Mouse (Mus musculus) myocyte (in vitro differentiated cells): Measurements from ENCODE around the gene Ggact. TPM values are rescaled to one million over a fixed set of nuclear protein-coding genes. Genes with fewer than 3 reads are reported as not detected.

Source experiments
- H3K27me3 ChIP-seq: one replicate; pipeline ENCODE4 v1.6.1; 2011; ENCODE audit not compliant: control insufficient read depth, insufficient read depth, insufficient read length
- H3K36me3 ChIP-seq: one replicate; pipeline ENCODE4 v1.6.1; 2011; ENCODE audit not compliant: control insufficient read depth, insufficient read depth
- H3K4me2 ChIP-seq: one replicate; pipeline ENCODE4 v1.6.1; 2011; ENCODE audit warnings: low read depth, control low read depth
- H3K4me3 ChIP-seq: one replicate; pipeline ENCODE4 v1.5.1; 2011; ENCODE audit warnings: mild to moderate bottlenecking, control low read depth, moderate library complexity
- H3K79me2 ChIP-seq: one replicate; pipeline ENCODE4 v1.6.1; 2011; ENCODE audit not compliant: control insufficient read depth, insufficient read depth
- H3ac ChIP-seq: one replicate; pipeline ENCODE4 v1.6.1; 2011; ENCODE audit not compliant: control insufficient read depth, insufficient read length
- CEBPB ChIP-seq: IDR thresholded peaks from 2 replicates; pipeline ENCODE4 v1.6.1; 2011; ENCODE audit warnings: mild to moderate bottlenecking, moderate library complexity; ENCODE audit not compliant: poor library complexity, insufficient read depth, severe bottlenecking
- E2F4 ChIP-seq: IDR thresholded peaks from one replicate; pipeline ENCODE4 v1.6.1; 2011; ENCODE audit warnings: mild to moderate bottlenecking, control low read depth, moderate library complexity; ENCODE audit not compliant: insufficient read depth
- MAX ChIP-seq: IDR thresholded peaks from one replicate; pipeline ENCODE4 v1.6.1; 2011; ENCODE audit warnings: low read depth, mild to moderate bottlenecking, control low read depth
- MYOD1 ChIP-seq, 3 experiments: IDR thresholded peaks; one replicate each; pipeline ENCODE4 v1.6.1; 2011; ENCODE audit warnings: control low read depth in 2 of 3, low read depth in 2 of 3, mild to moderate bottlenecking in 2 of 3, moderate library complexity in 1 of 3; ENCODE audit not compliant: insufficient read length in 2 of 3, control insufficient read depth in 1 of 3
- MYOG ChIP-seq, 3 experiments: IDR thresholded peaks; one replicate each; pipeline ENCODE4 v1.6.1; 2011; ENCODE audit warnings: control low read depth in 2 of 3, low read depth in 2 of 3, mild to moderate bottlenecking in 2 of 3; ENCODE audit not compliant: insufficient read length in 2 of 3, control insufficient read depth in 1 of 3, insufficient read depth in 1 of 3
- POLR2A ChIP-seq: IDR thresholded peaks from one replicate; pipeline ENCODE4 v1.6.1; 2011; ENCODE audit warnings: low read depth, mild to moderate bottlenecking, control low read depth, moderate library complexity; ENCODE audit not compliant: insufficient read length
- POLR2AphosphoS2 ChIP-seq: IDR thresholded peaks from one replicate; pipeline ENCODE4 v1.6.1; 2011; ENCODE audit warnings: low read depth, control low read depth; ENCODE audit not compliant: insufficient read length
- REST ChIP-seq: IDR thresholded peaks from one replicate; pipeline ENCODE4 v1.6.1; 2011; ENCODE audit warnings: mild to moderate bottlenecking, control low read depth, moderate library complexity; ENCODE audit not compliant: insufficient read depth, insufficient read length
- SRF ChIP-seq: IDR thresholded peaks from one replicate; pipeline ENCODE4 v1.6.1; 2011; ENCODE audit warnings: low read depth; ENCODE audit not compliant: control insufficient read depth, insufficient read length
- TCF12 ChIP-seq: IDR thresholded peaks from one replicate; pipeline ENCODE4 v1.6.1; 2011; ENCODE audit warnings: mild to moderate bottlenecking, control low read depth; ENCODE audit not compliant: poor library complexity, insufficient read depth, severe bottlenecking
- TCF3 ChIP-seq: IDR thresholded peaks from one replicate; pipeline ENCODE4 v1.6.1; 2011; ENCODE audit warnings: low read depth, control low read depth; ENCODE audit not compliant: insufficient read length
- USF1 ChIP-seq: IDR thresholded peaks from one replicate; pipeline ENCODE4 v1.6.1; 2011; ENCODE audit warnings: low read depth, mild to moderate bottlenecking, control low read depth, moderate library complexity
- polyA plus RNA-seq: library from polyadenylated mRNA; unstranded; fragments of >200 nt; fragmentation: generic; extraction: Trizol; gene quantifications from one replicate; pipeline ENCODE4 v1.2.1, GENCODE M21; 2012; ENCODE audit warnings: missing spikeins

Ggact gene
- polyA plus RNA-seq, 1 experiment = 17.0 TPM

DNA sequence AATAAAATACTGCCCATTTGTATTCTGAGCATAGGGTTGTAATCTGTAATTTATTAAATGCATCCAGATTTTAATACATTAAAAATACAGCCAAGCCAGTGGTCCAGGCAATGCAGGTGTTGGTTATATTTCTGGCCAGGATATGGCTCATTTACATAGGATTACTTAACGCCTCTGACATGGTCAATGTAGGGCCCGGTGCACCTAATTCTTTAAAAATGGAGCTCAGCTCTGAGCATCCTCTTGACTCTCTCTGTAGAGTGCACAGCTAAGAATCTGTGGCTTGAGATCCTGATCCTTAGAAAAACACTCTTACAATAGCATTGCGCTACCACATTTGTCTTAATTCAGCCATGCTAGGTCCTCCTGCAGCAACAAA is 29.9 kb upstream of the Ggact start:
- Histone ChIP-seq H3K79me2 (no peaks in the 10 kb centered on the region), H3K27me3 (no peaks in the 10 kb centered on the region), H3K36me3 (no peaks in the 10 kb centered on the region), H3K4me2 (no peak overlapping the region), H3K4me3 (no peak overlapping the region), H3ac (no peak overlapping the region)
- no peak for TF ChIP-seq TCF3
- TF ChIP-seq REST = no peak
- TF ChIP-seq POLR2A = no peak
- TF ChIP-seq MYOG (IDR thresholded peaks at IDR 0.05; ENCODE audit: control insufficient read depth in 1 of 3, insufficient read depth in 1 of 3, insufficient read length in 2 of 3, low read depth in 2 of 3) = no peak
- TF ChIP-seq E2F4 = no peak
- TF ChIP-seq CEBPB = no peak
- no peak for TF ChIP-seq MYOD1 (IDR thresholded peaks at IDR 0.05; ENCODE audit: control insufficient read depth in 1 of 3, insufficient read length in 2 of 3, low read depth in 2 of 3)
- no peak for TF ChIP-seq USF1
- no peak for TF ChIP-seq SRF
- no peak for TF ChIP-seq MAX
- no peak for TF ChIP-seq POLR2AphosphoS2
- no peak for TF ChIP-seq TCF12

DNA sequence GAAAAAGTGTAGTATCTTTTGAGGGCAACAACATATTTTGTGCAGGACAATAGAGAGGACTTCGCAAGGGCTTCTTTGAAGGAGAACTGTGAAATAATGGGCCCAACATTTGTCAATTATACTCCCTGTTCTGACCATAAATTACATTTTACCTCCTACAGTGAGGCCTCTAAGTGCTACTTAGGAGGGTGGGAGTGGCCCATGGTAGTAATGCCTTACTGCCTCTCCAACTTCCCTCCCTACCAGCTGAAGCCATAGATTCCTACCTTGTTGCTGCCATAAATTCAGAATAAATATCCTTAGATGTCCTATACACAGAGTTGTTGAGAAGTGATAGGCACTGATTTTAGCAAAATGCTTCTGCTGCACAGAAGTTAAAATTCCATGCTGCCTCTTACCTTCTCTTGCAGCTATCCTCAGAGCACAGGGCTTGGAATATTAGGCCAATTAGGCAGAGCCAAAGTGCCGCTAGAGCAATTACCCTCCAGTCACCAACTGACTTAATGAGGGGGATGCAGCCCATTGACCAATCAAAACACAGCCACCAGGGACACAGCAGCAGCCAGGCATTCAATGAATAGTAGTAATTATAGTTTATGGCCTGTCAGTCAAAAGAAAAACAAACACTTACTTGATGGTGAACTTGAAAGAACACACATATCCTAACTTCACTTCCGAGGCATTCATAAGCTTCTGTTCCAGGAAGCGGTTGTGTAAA is 29.4 kb upstream of the Ggact start:
- H3K27me3 ChIP-seq = no peaks in the 10 kb centered on the region
- H3ac ChIP-seq = no peak overlapping the region
- no peaks in the 10 kb centered on the region for H3K36me3 ChIP-seq
- no peaks in the 10 kb centered on the region for H3K79me2 ChIP-seq
- H3K4me3 ChIP-seq = no peak overlapping the region
- TF ChIP-seq E2F4 = no peak
- no peak for TF ChIP-seq REST
- TF ChIP-seq MYOG (IDR thresholded peaks at IDR 0.05; ENCODE audit: control insufficient read depth in 1 of 3, insufficient read depth in 1 of 3, insufficient read length in 2 of 3, low read depth in 2 of 3) = no peak
- TF ChIP-seq POLR2A = no peak
- no peak for TF ChIP-seq POLR2AphosphoS2
- no peak for TF ChIP-seq SRF
- TF ChIP-seq MAX = no peak
- TF ChIP-seq TCF3 = no peak
- TF ChIP-seq TCF12 = no peak
- no peak for TF ChIP-seq MYOD1 (IDR thresholded peaks at IDR 0.05; ENCODE audit: control insufficient read depth in 1 of 3, insufficient read length in 2 of 3, low read depth in 2 of 3)
- TF ChIP-seq USF1 = no peak
- no peak for TF ChIP-seq CEBPB
- no peak overlapping the region for H3K4me2 ChIP-seq

DNA sequence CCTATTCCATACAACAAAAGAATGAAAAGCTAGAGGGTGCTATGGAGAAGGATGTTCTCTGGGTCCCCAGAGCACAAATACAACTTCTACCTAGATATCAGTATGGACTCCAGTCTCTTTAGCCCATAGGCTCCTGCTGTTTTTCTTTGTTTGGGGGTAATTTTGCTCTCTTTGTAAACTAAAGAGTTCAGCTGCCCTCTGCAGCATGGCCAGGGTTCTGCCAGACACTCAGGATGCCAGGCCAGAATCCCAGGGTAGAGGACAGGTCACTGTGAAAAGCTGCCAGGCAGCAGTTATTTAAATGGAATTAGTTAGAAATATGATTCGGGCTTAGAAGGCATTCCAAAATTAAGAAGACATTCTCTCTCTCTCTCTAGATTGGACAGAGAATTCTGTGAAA is 22.9 kb upstream of the Ggact start:
- Histone ChIP-seq H3K79me2 (no peaks in the 10 kb centered on the region), H3K4me3 (no peak overlapping the region)

DNA sequence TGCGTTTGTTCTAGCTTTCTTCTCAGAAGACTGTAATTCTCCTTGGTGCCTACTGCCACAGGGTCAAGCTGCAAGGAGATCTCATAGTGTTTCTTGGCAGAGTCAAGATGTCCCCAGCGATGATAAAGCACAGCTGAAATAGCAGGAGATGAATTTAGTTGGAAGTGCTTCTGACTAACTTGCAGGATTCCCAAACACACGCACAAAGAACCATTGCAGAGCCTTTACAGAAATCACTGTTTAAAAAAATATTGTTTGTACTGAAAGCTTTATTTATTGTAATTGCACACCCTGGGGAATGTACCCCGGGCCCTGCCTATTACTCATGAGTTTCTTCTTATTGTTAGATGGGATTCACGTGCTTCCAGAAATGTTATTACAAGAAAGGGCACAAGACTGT is 6.5 kb upstream of the Ggact start:
- TF ChIP-seq CEBPB (no peak), SRF (no peak), USF1 (no peak), POLR2A (no peak), TCF12 (no peak), MYOD1 (IDR thresholded peaks at IDR 0.05; ENCODE audit: control insufficient read depth in 1 of 3, insufficient read length in 2 of 3, low read depth in 2 of 3) (no peak), MAX (no peak), REST (no peak), MYOG (IDR thresholded peaks at IDR 0.05; ENCODE audit: control insufficient read depth in 1 of 3, insufficient read depth in 1 of 3, insufficient read length in 2 of 3, low read depth in 2 of 3) (no peak), TCF3 (no peak), POLR2AphosphoS2 (no peak), E2F4 (no peak)

More for the DNA sequence above, 22.9 kb upstream of the Ggact start:
- Histone ChIP-seq H3K36me3 (no peaks in the 10 kb centered on the region), H3K4me2 (no peak overlapping the region), H3ac (no peak overlapping the region), H3K27me3 (no peaks in the 10 kb centered on the region)
- TF ChIP-seq TCF3 = no peak
- no peak for TF ChIP-seq TCF12
- TF ChIP-seq E2F4 = no peak
- TF ChIP-seq REST = no peak
- TF ChIP-seq USF1 = no peak
- no peak for TF ChIP-seq MYOD1 (IDR thresholded peaks at IDR 0.05; ENCODE audit: control insufficient read depth in 1 of 3, insufficient read length in 2 of 3, low read depth in 2 of 3)
- no peak for TF ChIP-seq CEBPB
- no peak for TF ChIP-seq POLR2AphosphoS2
- no peak for TF ChIP-seq MAX

DNA sequence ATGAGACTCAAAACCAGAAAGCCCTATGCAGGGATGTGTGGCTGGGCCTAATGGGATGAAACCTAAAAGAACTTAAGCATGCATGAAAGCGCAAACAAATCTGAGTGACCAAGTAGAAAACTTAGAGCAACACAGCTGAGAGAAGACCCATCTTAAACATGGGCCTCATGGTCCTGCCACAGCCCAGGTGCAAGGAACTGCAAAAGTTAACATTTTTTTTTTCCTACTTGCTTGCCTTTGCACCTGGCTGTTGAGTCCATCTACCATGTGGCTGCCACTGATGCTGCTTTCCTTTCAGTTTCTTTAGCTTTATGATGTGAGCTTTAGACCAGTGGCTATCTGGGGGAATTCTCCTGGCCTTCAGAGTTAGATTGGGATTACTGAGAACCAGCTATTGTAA is 4.1 kb upstream of the Ggact start:
- H3K27me3 ChIP-seq = no peaks in the 10 kb centered on the region
- H3ac ChIP-seq = no peak overlapping the region
- H3K4me2 ChIP-seq = no peak overlapping the region
- TF ChIP-seq USF1 = no peak
- no peak for TF ChIP-seq TCF12
- no peak for TF ChIP-seq TCF3
- no peak for TF ChIP-seq POLR2AphosphoS2
- TF ChIP-seq CEBPB = no peak
- no peak overlapping the region for H3K4me3 ChIP-seq
- H3K79me2 ChIP-seq = no peaks in the 10 kb centered on the region
- H3K36me3 ChIP-seq = peaks cover 9% of the 10 kb centered on the region

More for the DNA sequence above, 6.5 kb upstream of the Ggact start:
- Histone ChIP-seq H3K36me3 (peaks cover 12% of the 10 kb centered on the region), H3ac (no peak overlapping the region), H3K4me2 (no peak overlapping the region), H3K27me3 (no peaks in the 10 kb centered on the region), H3K79me2 (no peaks in the 10 kb centered on the region), H3K4me3 (no peak overlapping the region)
